Mouse (Mus musculus) bone marrow, adult 2 months (tissue): ENCODE data around the gene Mipol1.
"Not testable (repeated sequence)": the region's sequence is repeated elsewhere in the genome, so short reads cannot be mapped to it uniquely, and the experiment has no call there.

Experiments used
- CTCF ChIP-seq: fragments of 200-500 bp; IDR thresholded peaks from 2 replicates; pipeline ENCODE4 v1.5.1; 2011; ENCODE audit warnings: low read length, control low read depth; ENCODE audit not compliant: control insufficient read depth, insufficient read depth
- POLR2A ChIP-seq: fragments of 200-500 bp; IDR thresholded peaks from 2 replicates; pipeline ENCODE4 v1.6.1; 2011; ENCODE audit warnings: low read depth, mild to moderate bottlenecking, control low read depth, low read length, borderline replicate concordance; ENCODE audit not compliant: control insufficient read depth

- not testable (repeated sequence) for TF ChIP-seq CTCF, POLR2A
These were observed 206.9 kb downstream of the Mipol1 start for GRCm38 (mm10) chr12:57436939-57437659.
